Comparison of ENCODE assay signal across 19 mouse cellular contexts in the genomic region with DNA sequence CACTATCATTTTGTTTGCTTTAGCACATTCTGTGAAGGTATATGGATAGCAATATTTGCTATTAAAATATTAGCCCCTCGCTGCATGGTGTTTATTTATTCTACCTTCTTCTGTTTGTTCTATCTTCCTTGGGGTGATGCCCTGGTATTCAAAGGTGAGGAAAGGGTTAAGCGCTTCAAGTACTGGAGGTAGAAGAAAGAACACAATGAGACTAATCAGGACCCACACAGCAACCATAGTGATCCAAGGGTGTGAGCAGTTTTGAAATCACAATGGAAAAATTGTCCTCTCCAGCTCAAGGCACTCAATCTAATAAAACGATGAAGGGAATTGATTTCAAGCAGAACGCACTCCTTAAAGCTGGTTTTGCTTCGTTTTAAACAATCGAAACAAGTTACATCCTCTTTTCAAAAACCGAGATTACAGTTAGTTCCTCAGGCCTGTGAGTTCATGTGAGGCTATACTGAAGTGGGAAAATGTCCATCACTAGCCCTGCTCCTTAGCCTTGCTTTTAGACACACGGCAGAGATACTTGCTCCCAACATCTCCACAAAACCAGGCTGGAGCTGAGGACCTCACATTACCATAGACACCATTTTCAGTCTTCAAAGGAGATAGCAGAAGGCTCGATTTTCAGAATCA.
DNase-seq lines count a peak whose midpoint lies in the region; ATAC-seq and TF ChIP-seq lines count a peak whose summit lies in the region.
"Had no signal": no experiment of that assay in that cellular context is flagged by ENCODE, and none has a peak within 500 bp of the region (broad histone marks: within the 10 kb centered on the region; RNA-seq: fewer than 3 reads in every experiment).

No protein-coding gene starts in this region.

- ATAC-seq in heart, embryonic 15.5 days (replicated peaks; ENCODE audit: insufficient number of reproducible peaks, insufficient read depth, low FRiP score, low read depth) = no peak
- ATAC-seq in embryonic facial prominence, embryonic 14.5 days (ENCODE audit: low read depth) = no peak
- ATAC-seq in limb, embryonic 11.5 days (ENCODE audit: insufficient number of reproducible peaks, low FRiP score, low TSS enrichment, low read depth) = no peak
- no peak for ATAC-seq in megakaryocyte, adult 5-6 weeks (ENCODE audit: poor library complexity, severe bottlenecking)
- ATAC-seq in intestine, embryonic 16.5 days = no peak
- ATAC-seq in intestine, embryonic 15.5 days = no peak
- ATAC-seq: liver, postnatal 0 days had no signal

- no peak overlapping the region for H3K27ac ChIP-seq in heart, embryonic 15.5 days
- H3K27ac ChIP-seq in CH12.LX (ENCODE audit: insufficient read depth, low read depth) = no peak overlapping the region
- H3K27ac ChIP-seq in embryonic facial prominence, embryonic 14.5 days (replicated peaks; ENCODE audit: low read depth, low read length) = peak overlapping the region; percentile 76
- peak overlapping the region; percentile 40; the same call in 1 of the 2 replicates for H3K27ac ChIP-seq in limb, embryonic 11.5 days (replicated peaks; ENCODE audit: low read depth, low read length)
- H3K27ac ChIP-seq in intestine, embryonic 16.5 days (ENCODE audit: low read length) = no peak overlapping the region
- no peak overlapping the region for H3K27ac ChIP-seq in intestine, embryonic 15.5 days

- intact Hi-C loops in heart, postnatal 10 days (cut with DNase I) = no loop called here

- 66% methylated on average over 9 of the region's 9 CpGs for WGBS in heart, embryonic 15.5 days
- 38% methylated on average over 9 of the region's 9 CpGs for WGBS in embryonic facial prominence, embryonic 14.5 days
- WGBS in limb, embryonic 11.5 days = 60% methylated on average over 9 of the region's 9 CpGs
- 54% methylated on average over 9 of the region's 9 CpGs for WGBS in intestine, embryonic 16.5 days
- WGBS in intestine, embryonic 15.5 days = 53% methylated on average over 9 of the region's 9 CpGs

- no peaks in the 10 kb centered on the region for H3K36me3 ChIP-seq in heart, embryonic 15.5 days
- H3K36me3 ChIP-seq in CH12.LX (replicated peaks in 1 of 2; ENCODE audit: control insufficient read depth in 1 of 2, insufficient read depth in 1 of 2, low read length in 1 of 2) = no peaks in the 10 kb centered on the region
- no peaks in the 10 kb centered on the region for H3K36me3 ChIP-seq in embryonic facial prominence, embryonic 14.5 days (ENCODE audit: control insufficient read depth, insufficient read depth, low read length)
- H3K36me3 ChIP-seq in limb, embryonic 11.5 days (ENCODE audit: control insufficient read depth, insufficient read depth, low read length) = no peaks in the 10 kb centered on the region
- no peaks in the 10 kb centered on the region for H3K36me3 ChIP-seq in intestine, embryonic 16.5 days (ENCODE audit: control insufficient read depth, insufficient read depth, low read length)
- H3K36me3 ChIP-seq in intestine, embryonic 15.5 days = no peaks in the 10 kb centered on the region

- no peak overlapping the region for H3K4me3 ChIP-seq in heart, embryonic 15.5 days
- H3K4me3 ChIP-seq in CH12.LX (replicated peaks in 1 of 3; ENCODE audit: low read depth in 2 of 3, low read length in 2 of 3, poor library complexity in 1 of 3) = no peak overlapping the region
- H3K4me3 ChIP-seq in embryonic facial prominence, embryonic 14.5 days (ENCODE audit: low read depth, low read length) = no peak overlapping the region
- H3K4me3 ChIP-seq in limb, embryonic 11.5 days (ENCODE audit: low read depth, low read length) = no peak overlapping the region
- no peak overlapping the region for H3K4me3 ChIP-seq in intestine, embryonic 16.5 days (ENCODE audit: low read length)
- H3K4me3 ChIP-seq in intestine, embryonic 15.5 days (replicated peaks) = no peak overlapping the region
- H3K4me3 ChIP-seq: myocyte had no signal

- H3K9me3 ChIP-seq in heart, embryonic 15.5 days (replicated peaks) = no peaks in the 10 kb centered on the region
- H3K9me3 ChIP-seq in CH12.LX (replicated peaks; ENCODE audit: low read length) = no peaks in the 10 kb centered on the region
- no peaks in the 10 kb centered on the region for H3K9me3 ChIP-seq in embryonic facial prominence, embryonic 14.5 days (ENCODE audit: control insufficient read depth, low read length)
- H3K9me3 ChIP-seq in limb, embryonic 11.5 days (ENCODE audit: control insufficient read depth, low read length) = no peaks in the 10 kb centered on the region
- H3K9me3 ChIP-seq in intestine, embryonic 16.5 days (ENCODE audit: control insufficient read depth, low read length) = no peaks in the 10 kb centered on the region
- H3K9me3 ChIP-seq in intestine, embryonic 15.5 days = no peaks in the 10 kb centered on the region

- no peaks in the 10 kb centered on the region for H3K4me1 ChIP-seq in heart, embryonic 15.5 days (replicated peaks)
- peaks cover 0 to 17% of the 10 kb centered on the region in 2 experiments; a peak in 2 of 4 replicates for H3K4me1 ChIP-seq in CH12.LX (ENCODE audit: control insufficient read depth in 1 of 2, insufficient read depth in 2 of 2)
- peaks cover 16% of the 10 kb centered on the region for H3K4me1 ChIP-seq in embryonic facial prominence, embryonic 14.5 days (ENCODE audit: control insufficient read depth, insufficient read depth, low read length)
- H3K4me1 ChIP-seq in limb, embryonic 11.5 days (ENCODE audit: control insufficient read depth, insufficient read depth, low read length) = peaks cover 11% of the 10 kb centered on the region
- no peaks in the 10 kb centered on the region; the same call in 1 of the 2 replicates for H3K4me1 ChIP-seq in intestine, embryonic 16.5 days (ENCODE audit: control insufficient read depth, insufficient read depth, low read length)
- no peaks in the 10 kb centered on the region for H3K4me1 ChIP-seq in intestine, embryonic 15.5 days (replicated peaks)

- no peak for TF ChIP-seq POLR2A in CH12.LX (IDR thresholded peaks at IDR 0.05; ENCODE audit: low read depth, low read length)

- H3K4me2 ChIP-seq in heart, embryonic 15.5 days = 0 out of 2 replicates have a peak overlapping the region, but pooled peaks have one; percentile 2
- H3K4me2 ChIP-seq in CH12.LX (ENCODE audit: insufficient read depth, low read depth, poor library complexity, severe bottlenecking) = peak overlapping the region; percentile 3
- peak overlapping the region; percentile 34; the same call in 1 of the 2 replicates for H3K4me2 ChIP-seq in embryonic facial prominence, embryonic 14.5 days (ENCODE audit: low read depth, low read length)
- no peak overlapping the region for H3K4me2 ChIP-seq in limb, embryonic 11.5 days (ENCODE audit: low read depth, severe bottlenecking)
- H3K4me2 ChIP-seq in intestine, embryonic 16.5 days (ENCODE audit: low read depth, low read length) = no peak overlapping the region
- no peak overlapping the region for H3K4me2 ChIP-seq in intestine, embryonic 15.5 days (replicated peaks)
- H3K4me2 ChIP-seq: heart, embryonic 11.5 days; midbrain, embryonic 11.5 days had no signal

- in situ Hi-C loops in CH12.LX (cut with MboI; ENCODE audit: low pct_ligation_motif_present, low pct_unique_long_range_greater_than_20kb, low sequenced_read_pairs) = no loop called here

- no peak for DNase-seq in heart, postnatal 10 days
- peak; percentile 31 for DNase-seq in CH12.LX (ENCODE audit: extremely low read depth)
- no peak for DNase-seq in embryonic facial prominence, embryonic 14.5 days (ENCODE audit: low spot score)
- no peak for DNase-seq in limb, embryonic 11.5 days (ENCODE audit: low spot score)
- DNase-seq: B cell, adult 2 months; cerebellum, adult 18-20 months; gastrocnemius, postnatal 14 days; kidney, adult 2 months; kidney, postnatal 25 days; left cerebral cortex, postnatal 4 days; liver, postnatal 0 days; right cerebral cortex, postnatal 4 days had no signal

- no peaks in the 10 kb centered on the region for H3K79me2 ChIP-seq in CH12.LX (replicated peaks; ENCODE audit: control insufficient read depth, extremely low read depth, insufficient read depth, poor library complexity, severe bottlenecking)

- TF ChIP-seq CTCF in CH12.LX (conservative IDR thresholded peaks at IDR 0.05 in 1 of 2, IDR thresholded peaks at IDR 0.05 in 1 of 2; ENCODE audit: low read depth in 2 of 2, low read length in 2 of 2) = no peak

- peak; percentile 54; the same call in 1 of the 2 replicates for TF ChIP-seq EP300 in CH12.LX (IDR thresholded peaks at IDR 0.05; ENCODE audit: low read length)

- no peak for TF ChIP-seq RAD21 in CH12.LX (IDR thresholded peaks at IDR 0.05; ENCODE audit: low read depth, low read length)

- dilution Hi-C loops in CH12.LX (cut with MboI; ENCODE audit: extremely low pct_ligation_motif_present, extremely low pct_unique_long_range_greater_than_20kb, low sequenced_read_pairs) = no loop called here

- no peaks in the 10 kb centered on the region for H3K27me3 ChIP-seq in heart, embryonic 15.5 days
- H3K27me3 ChIP-seq in CH12.LX (replicated peaks) = no peaks in the 10 kb centered on the region
- no peaks in the 10 kb centered on the region for H3K27me3 ChIP-seq in embryonic facial prominence, embryonic 14.5 days (replicated peaks; ENCODE audit: control insufficient read depth, insufficient read depth, low read length)
- no peaks in the 10 kb centered on the region for H3K27me3 ChIP-seq in limb, embryonic 11.5 days (ENCODE audit: control insufficient read depth, insufficient read depth, low read length)
- H3K27me3 ChIP-seq in intestine, embryonic 16.5 days (replicated peaks; ENCODE audit: control insufficient read depth, insufficient read depth, low read length) = no peaks in the 10 kb centered on the region
- H3K27me3 ChIP-seq in intestine, embryonic 15.5 days (replicated peaks) = no peaks in the 10 kb centered on the region

- H3K9ac ChIP-seq in heart, embryonic 15.5 days = no peak overlapping the region
- no peak overlapping the region for H3K9ac ChIP-seq in CH12.LX (ENCODE audit: insufficient read depth, low read depth)
- no peak overlapping the region for H3K9ac ChIP-seq in embryonic facial prominence, embryonic 14.5 days (ENCODE audit: low read depth, low read length)
- H3K9ac ChIP-seq in limb, embryonic 11.5 days (ENCODE audit: low read length) = no peak overlapping the region
- no peak overlapping the region for H3K9ac ChIP-seq in intestine, embryonic 16.5 days (ENCODE audit: low read depth, low read length)
- H3K9ac ChIP-seq in intestine, embryonic 15.5 days = no peak overlapping the region
- H3K9ac ChIP-seq: liver, postnatal 0 days had no signal

TF ChIP-seq in CH12.LX, 34 proteins besides CTCF, POLR2A, EP300 and RAD21:
- TF ChIP-seq MAFK (IDR thresholded peaks at IDR 0.05; ENCODE audit: insufficient replicate concordance, low read length) (no peak), UBTF (IDR thresholded peaks at IDR 0.05; ENCODE audit: low read depth, low read length) (no peak), CHD2 (IDR thresholded peaks at IDR 0.05; ENCODE audit: low read length) (no peak), GABPA (IDR thresholded peaks at IDR 0.05; ENCODE audit: insufficient replicate concordance, low read depth, low read length) (no peak), ETS1 (conservative IDR thresholded peaks at IDR 0.05; ENCODE audit: low read depth, low read length) (no peak), ZC3H11A (IDR thresholded peaks at IDR 0.05; ENCODE audit: low read depth, low read length) (no peak), ELF1 (IDR thresholded peaks at IDR 0.05; ENCODE audit: low read depth, low read length) (no peak)

Comparison
In these comparisons a context has a peak if more than half of its experiments do, and no peak if none do; other contexts are left out.
1. H3K27ac ChIP-seq: peak in embryonic facial prominence, embryonic 14.5 days (single experiment) and limb, embryonic 11.5 days (single experiment); none in heart, embryonic 15.5 days (single experiment), CH12.LX (single experiment), intestine, embryonic 16.5 days (single experiment) and intestine, embryonic 15.5 days (single experiment).
2. H3K4me2 ChIP-seq: peak in heart, embryonic 15.5 days (single experiment), CH12.LX (single experiment) and embryonic facial prominence, embryonic 14.5 days (single experiment); none in limb, embryonic 11.5 days (single experiment), intestine, embryonic 16.5 days (single experiment) and intestine, embryonic 15.5 days (single experiment).